Mouse (Mus musculus) kidney, postnatal 36 days (tissue): ENCODE results near the gene Syncrip.
"Not testable (repeated sequence)": the region's sequence is repeated elsewhere in the genome, so short reads cannot be mapped to it uniquely, and the experiment has no call there.

ENCODE experiments used
- DNase-seq, 2 experiments: peaks; one replicate each; pipeline ENCODE4 v3.0.0; 2021 to 2022; ENCODE audit warnings: mixed read lengths in 2 of 2

Syncrip gene

DNA sequence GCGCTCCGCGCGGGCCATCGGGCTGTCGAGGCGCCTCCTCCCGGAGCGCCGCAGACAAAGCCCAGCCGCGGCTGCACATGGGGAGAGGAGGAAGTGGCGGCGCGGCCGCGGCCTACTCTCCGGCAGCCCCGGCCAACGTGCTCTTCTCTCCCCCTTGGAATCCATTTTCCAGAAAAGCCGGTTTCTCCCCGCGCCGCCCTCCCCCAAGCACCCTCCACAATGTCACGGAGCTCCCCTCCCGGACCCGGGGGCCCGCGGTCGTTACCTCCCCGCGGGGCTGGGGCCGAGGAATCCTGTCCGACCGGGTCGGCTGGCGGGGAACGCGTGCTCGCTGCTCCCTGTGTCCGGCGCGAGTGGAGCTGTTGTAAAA, 598 bp downstream of the Syncrip start:
- DNase-seq = peak; percentile 29 to 66

DNA sequence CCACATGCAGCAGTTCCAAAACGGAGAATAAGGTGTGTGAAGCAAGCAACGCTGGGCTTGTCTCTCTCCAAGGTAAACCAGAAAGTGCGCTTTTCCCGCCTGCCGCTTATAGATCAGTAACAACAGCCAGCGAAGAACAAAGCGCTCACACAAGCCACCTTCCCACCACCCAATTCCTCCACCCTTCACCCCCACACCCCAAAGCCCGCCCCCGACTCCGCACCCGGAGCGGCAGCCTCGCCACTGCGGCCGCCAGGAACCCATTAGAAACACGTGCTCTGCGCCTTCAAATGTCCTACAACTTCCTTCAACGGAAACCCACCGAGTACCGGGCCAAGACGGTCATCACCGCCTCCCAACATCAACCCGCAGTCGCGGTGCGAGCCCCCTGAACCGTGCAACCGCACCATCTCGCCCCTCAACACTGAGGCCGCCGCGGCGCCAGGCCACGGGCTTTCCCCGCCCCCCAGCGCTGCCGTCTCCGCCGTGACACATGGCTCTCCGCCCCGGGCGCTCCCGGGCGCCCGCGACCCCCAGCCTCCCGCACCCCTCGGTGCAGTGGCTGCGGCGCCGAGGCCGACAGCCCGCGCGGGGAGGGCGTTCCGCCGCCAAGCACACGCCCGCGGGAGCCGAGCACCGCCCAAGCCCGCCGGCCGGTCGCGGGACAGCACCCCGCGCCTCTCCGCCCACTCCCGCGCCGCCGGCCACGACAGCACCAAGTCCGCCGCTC, 1.1 kb downstream of the Syncrip start:
- DNase-seq = peak; percentile 24 to 65

DNA sequence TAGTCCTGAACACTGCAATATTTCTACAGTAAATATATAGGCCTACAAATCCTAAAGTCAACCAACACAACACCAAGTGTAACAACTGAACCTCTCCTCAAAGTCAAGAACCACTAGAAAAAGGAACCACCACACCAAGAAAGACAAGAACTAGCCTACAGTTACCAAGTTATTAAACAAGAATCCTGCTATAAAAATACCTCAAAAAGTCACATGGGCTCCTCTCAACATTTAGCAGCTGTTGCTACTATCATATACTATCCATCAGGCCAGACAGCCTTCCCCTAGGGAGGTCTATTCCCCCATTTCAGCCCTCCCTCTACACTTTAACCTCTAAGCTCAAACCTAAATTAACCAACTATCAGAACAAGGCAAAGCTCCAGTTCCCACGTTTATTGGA, 2.3 kb downstream of the Syncrip start:
- no peak for DNase-seq

DNA sequence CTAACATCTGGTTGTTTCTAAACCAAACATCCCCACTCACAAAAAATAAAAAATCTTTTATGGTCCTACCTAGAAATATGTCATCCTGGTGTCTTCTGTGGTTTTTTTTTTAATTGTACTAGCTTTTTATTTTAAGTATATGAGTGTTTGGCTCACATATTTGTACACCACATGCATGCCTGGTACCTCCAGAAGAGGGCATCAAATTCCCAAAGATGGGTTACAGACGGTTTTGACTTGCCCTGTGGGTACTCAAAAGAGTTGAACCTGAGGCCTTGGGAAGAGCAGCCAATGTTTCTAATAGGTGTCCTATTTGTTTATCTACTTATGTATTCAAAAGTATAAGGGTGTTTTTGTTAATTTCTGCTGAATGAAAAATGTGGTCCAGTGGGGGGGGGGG, 6.2 kb downstream of the Syncrip start:
- peak in 1 of 2 experiments; percentile 6 for DNase-seq

DNA sequence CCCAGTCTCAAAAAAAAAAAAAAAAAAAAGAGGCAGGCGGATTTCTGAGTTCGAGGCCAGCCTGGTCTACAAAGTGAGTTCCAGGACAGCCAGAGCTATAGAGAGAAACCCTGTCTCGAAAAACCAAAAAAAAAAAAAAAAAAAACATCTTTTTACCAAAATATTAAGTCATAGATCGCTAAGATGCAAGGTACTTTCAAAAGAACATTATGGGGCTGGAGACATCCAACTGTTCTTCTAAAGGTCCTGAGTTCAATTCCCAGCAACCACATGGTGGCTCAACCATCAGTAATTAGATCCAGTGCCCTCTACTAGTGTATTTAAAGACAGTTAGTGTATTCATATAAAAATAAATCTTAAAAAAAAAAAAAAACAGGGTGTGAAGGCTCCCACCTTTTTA, 21.4 kb downstream of the Syncrip start:
- DNase-seq = not testable (repeated sequence)

DNA sequence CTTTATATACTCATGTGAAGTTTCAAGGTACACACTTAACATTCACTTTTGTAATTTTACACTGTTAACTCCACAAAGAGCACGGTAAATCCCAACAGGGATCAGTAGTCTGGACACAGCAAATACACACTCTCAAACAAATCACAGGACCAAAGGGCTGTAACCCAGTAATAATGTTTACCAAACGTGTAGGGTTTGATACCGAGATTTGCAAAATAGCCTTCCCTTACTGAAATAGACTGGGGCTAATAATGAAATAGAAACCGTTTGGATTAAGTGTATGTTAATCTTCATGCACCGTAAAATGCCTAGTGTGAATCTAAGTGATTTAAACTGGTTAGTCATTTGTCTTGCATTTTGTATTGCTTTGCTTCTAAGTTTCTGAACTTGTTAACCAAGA, 42.4 kb downstream of the Syncrip start:
- no peak for DNase-seq

DNA sequence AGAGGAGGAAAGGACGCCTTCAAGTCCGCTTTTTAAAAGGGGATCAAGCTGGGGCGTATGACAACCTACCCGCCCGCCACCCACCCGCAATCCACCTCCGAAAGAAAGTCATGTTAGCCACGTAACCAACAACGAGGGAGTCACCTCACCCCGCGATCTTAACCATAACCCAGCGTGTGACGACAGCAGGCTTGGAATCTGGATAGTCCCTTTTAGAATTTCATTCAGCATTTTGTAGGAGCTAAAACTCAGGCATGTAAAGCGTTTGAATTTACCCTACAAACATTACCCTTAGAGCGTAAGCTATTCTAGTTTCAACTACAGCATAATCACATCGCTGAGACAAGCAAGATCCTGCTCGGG, 43.2 kb downstream of the Syncrip start:
- no peak for DNase-seq

DNA sequence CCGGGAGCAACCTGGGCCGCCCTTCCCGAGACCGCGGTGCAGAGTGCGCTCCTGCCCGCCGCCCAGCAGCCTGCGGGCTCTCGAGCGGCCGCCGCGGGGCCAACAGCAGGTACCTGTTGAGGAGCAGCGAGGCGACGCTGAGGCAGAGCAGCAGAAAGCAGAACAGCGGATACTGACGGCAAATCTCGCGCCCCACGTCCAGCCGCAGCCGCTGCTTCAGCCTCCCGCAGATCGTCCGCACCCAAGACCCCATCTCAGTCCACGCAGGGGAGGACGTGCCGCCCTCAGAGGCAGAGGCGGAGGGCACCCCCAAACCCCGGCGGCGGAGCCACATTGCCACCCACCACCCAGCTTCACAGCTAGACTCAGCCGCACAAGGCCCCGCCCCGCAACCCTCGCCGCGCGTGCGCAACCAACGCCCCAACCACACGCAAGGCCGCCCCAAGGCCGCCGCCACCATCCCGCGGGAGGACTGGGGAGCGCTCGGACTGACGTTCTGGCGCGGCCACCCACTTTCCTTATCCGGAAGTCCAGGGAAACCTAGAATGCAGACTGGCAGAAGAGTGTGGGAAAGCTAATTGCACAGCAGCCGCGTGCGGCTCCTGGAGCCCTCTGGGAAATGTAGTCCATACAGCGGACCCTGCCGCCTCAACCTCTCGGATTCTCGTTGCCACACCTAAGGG, 43.7 kb downstream of the Syncrip start, which contains the start of gene Snx14:
Snx14 (minus strand) TSS at position 404 of the 683 bp plus-strand sequence.
- DNase-seq = peak; percentile 97 to 98

DNA sequence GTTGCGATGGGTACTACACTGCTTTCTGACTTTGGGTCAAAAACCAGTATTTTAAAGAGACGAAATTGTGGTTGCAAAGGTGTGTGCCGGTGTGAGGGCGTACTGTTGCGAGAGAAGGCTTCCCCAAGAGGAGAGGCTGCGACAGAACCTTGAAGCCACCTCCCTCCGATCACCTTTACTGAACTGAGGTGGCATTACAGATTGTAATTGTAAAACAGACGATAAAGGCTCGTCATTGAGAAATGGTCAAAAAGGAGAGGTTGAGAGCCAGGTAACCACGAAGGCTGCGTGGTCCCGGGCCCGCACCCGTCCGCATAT, 44.2 kb downstream of the Syncrip start:
- no peak for DNase-seq

DNA sequence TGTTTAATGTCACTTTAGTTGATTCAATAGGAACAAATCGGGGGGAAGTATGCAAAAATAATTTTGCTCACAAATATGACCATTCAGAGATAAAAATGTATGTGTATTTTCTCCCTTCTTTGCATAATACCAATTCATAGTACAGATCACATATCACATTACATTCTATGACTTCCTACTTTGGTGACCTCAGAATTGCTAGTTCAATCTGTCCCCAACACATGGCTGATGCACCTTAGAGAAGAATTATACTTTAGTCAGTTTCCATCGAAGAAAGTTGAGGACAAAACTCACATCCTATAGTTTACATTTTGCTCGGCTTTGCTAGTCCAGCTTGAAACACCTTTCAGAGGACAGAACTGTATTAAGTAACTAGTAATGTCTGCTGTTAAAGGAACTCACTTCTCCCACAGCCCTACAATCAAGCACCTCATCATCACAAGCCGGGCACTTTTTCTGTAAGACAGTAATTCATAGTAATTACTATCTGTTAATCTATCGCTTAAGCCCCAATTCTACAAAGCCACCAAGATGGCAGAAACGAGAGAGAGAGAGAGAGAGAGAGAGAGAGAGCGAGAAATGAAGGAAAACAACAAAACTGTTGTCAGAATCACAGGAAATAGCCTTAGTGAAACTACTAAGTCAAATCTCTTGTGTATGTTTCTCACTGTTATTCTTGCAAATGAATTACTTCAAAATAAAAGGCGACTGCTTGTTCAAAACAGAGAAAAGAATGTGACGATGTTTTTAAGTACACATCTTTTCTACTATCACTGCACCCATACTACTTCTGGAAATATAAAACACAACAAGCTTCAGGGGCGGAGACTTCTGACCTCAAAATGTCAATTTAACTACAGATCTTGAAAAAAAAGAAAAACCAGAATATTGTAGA, 44.8 kb downstream of the Syncrip start:
- peak in 1 of 2 experiments; percentile 6 for DNase-seq

DNA sequence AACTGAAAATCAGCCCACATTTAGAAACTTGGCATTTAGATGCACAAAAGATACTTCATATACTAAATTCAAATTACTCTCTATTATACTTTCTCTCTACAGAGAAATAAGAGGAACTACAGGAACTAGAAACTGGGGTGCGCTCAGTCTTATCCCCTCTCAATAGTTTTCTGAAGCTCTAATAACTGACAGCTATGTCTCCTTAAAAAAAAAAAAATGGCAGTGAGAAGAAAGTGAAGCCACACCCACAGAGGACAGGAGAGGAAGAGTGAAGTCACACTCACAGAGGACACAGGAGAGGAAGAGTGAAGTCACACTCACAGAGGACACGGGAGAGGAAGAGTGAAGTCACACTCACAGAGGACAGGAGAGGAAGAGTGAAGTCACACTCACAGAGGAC, 58.0 kb downstream of the Syncrip start:
- DNase-seq = no peak

DNA sequence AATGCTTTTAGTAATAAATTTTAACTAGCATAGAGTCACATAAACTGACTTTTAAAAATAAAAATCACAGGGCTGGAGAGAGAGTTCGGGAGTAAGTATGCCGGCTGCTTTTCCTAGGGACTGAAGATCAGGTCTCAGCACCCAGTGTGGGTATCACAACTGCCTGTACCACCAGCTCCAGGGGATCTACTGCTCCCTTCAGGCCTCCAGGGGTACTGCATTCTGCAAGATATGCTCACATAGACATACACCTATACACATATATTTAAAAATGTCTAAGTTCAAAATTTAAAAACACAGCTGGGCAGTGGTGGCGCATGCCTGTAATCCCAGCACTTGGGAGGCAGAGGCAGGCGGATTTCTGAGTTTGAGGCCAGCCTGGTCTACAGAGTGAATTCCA, 59.9 kb downstream of the Syncrip start:
- no peak for DNase-seq

DNA sequence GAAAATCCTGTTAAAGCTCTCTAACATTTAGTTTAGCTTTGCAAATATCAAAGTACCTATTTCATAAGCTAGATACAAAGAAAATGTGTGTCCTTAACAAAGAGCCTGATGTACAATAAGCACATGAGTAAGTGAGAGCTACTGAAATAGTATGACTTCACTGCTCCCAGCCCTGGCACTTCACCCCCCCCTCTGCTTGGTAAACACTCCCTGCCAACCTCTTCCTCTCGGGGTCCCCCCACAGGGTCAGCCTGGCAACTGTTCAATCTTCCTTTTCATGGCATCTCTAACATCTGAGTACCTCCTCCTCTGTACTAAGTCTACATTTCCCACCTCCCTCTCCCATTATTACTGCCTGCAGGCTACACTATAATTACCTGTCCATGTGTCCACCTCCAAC, 65.6 kb downstream of the Syncrip start:
- DNase-seq = no peak

DNA sequence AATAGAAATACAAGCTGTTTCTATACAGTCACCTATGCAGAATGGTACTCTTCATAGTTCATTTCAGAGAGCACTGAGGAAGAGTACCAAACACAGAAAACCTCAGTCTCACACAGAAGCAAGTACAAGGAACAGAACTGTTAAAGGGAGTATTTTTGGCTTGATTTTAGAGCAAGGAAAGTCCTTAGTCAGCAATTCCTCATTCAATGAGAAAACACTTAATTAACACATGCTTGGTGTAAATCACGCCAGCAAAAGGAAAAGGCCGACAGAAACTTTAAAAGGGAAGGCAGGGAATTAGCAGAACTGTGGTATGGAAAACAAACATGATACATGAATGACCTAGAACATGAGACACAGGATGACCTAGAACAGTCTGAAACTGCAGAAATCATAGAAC, 72.4 kb downstream of the Syncrip start:
- DNase-seq = no peak

DNA sequence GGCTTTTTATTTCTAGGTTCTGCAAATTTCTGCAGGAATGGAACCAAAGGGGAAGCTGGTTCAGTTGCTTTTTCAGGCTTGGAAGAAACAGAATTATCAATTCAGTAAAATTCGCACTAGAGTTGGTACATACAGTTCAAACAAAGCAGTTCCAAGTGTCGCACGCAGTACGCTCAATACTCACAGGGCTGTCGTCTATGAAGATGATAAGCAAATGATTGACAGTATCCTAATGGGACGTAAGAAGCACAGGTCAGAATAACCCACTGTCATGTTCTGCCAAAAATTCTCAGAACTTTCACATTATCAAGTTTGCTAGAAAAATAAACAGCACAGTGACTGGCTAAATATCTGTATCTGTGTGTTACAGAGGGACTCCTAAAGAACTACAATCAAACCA, 77.9 kb downstream of the Syncrip start:
- no peak for DNase-seq

DNA sequence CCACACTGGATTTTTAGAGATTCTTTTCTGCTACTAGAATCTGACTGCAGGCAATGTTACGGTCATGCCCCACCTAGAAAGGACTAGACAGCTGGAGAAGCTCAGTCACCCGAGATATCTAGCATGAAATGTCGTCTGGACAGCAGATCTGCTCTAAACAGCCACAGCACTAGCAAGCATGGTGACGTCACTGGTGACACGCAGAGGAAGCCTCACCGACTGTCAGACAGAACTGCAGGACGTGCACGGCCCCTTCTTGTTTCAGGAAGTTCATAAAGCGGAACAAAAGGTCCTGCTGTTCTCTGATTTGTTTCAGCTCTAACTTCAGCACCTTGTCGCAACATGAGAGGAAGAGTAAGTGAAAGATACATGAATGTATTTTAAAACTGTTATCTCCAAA, 78.3 kb downstream of the Syncrip start:
- DNase-seq = peak; percentile 2 to 7

DNA sequence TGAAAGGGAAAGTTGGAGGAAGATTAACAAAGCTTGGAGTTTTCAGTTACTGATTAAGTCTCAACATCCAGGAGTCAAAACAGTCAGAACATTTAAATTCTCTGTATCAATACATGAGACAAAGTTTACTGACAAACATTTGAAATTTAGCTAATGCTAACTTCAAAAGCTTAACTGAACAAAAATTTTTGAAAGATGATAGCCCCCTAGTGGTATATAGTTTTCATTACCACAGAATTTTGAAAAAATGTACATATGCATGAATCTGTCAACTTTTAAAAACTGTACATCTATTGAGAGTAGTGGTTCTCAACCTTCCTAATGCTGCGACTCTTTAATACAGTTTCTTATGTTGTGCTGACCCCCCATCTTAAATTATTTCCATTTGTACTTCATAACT, 83.9 kb downstream of the Syncrip start:
- DNase-seq = no peak
